Mouse (Mus musculus) hindlimb bud, embryonic 11.5 days (tissue): ENCODE results near the gene Rsg1.

Experiments
- DNase-seq: peaks from one replicate; pipeline ENCODE4 v3.0.0-alpha.2; 2012; ENCODE audit warnings: low read depth, low spot score; ENCODE audit errors: extremely low spot score

The Rsg1 gene

DNA sequence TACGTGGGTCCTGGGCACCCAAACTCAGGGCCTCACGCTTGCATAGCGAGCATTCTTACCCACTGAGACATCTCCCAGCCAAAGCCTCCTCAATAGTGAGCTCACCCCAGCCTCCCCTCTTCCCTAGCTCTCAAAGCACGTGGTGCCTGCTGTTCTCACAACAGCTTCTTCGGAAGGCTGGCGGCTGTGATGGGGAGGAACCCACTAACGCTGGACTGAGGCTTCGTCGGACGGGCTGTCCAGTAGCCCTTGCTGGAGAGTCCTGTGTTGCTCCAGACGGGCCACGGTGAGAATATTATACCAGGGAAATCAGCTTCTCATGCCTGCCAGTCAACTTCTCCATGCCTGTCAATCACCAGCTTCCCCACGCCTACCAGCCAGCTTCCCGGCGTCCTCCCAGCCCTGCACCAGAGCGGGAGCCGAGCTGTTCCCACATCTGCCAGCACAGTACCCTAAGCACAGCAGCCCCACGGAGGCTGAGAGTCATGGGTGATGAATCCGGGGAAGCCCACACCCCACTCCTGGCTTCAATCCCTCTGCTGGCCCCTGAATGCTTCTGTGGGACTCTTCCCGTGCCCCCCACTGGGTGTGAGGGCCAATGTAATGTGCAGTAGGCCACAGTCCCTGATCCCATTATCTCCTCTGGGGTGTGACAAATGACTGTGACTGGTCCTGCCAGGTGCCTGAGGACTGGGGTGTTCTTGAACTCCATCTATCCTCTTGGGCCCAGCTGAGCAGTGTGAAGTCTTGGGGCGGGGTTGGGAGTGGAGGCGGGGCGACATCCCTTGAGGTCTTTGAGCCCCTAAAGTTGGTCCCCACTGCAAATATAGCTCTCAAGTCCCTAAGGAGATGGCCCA is 61.0 kb downstream of the Rsg1 start:
- DNase-seq, result no peak
